Mouse (Mus musculus) gastrocnemius, postnatal 10 days (tissue): Measurements from ENCODE around the gene Ccdc3. TPM values are rescaled to one million over a fixed set of nuclear protein-coding genes. Genes with fewer than 3 reads are reported as not detected.

ENCODE experiments used
- DNase-seq: peaks from one replicate; pipeline ENCODE4 v3.0.0; 2021; ENCODE audit warnings: mixed read lengths
- total RNA-seq, 2 experiments: library from RNA; stranded (reverse); gene quantifications; 2 replicates each; pipeline ENCODE4 v1.2.3; 2021

Gene Ccdc3
- total RNA-seq, 2 experiments from 2014 or later: 6.7 to 8.6 TPM

DNA sequence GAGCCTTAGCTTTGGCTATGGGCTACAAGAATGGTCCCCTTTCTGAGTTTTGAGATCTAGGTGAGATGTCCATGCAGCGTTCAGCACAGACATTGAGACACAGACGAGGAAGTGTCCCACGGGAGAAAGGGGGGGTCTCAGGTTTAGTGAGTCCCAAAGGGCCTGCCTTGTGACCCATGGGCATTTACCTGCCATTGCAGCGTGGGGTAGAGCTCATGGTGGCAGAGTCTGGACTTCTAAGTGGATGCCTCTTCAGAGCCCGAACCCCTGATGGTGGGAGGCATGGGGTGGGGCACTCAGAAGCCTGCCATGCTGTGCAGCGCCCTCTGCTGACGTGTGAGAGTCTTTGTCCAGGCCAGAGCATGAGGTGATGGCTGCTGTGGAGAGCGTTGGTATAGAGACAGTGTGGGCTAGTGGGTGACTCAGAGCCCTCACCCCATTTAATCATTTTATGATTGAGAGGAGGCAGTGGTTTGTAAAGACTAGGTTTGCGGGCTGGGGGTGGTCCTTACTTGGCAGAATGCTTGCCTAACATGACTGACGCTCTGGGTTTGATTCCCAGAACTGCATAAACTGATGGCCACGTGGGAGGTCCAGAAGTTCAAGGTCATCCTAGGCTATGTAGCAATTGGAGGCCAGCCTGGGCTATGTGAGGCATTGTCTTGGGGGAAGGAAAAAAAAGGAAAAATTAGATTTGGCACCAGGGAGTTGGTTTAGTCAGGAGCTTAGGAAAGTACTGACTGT lies 23.6 kb downstream of the Ccdc3 start:
- no peak for DNase-seq

DNA sequence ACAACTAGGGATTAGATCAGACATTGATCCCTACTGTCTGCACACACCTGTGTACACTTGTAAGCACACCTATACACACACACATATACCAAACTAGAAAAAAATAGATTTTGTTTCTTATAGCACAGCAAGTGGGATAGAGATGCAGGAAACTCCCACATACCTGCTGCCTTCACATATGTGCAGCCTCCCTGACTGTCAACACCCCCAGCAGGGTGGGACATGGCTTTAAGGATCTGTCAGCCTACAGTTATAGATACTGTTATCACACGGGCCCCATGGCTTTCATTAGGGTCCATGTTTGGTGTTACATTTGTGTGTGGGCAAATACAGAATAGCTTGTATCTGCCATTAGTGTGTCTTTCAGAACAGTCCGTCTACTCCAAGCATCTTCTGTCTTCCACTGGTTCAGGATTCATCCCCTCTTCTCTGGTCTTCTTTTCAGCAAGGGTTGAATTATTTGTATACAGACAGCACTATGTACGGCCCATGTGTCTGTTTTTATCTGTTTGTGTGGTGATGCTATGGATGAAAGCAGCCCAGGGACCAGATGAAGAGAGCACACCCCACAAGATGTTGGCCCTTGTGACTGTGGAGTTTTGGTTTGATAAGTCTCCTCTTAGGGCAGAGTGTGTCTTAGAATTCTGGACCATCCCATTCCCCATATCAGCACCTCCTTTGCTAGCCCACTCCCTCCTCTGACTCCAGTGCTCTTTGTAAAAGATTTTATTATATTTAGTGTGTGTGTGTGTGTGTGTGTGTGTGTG lies 24.5 kb downstream of the Ccdc3 start:
- no peak for DNase-seq

DNA sequence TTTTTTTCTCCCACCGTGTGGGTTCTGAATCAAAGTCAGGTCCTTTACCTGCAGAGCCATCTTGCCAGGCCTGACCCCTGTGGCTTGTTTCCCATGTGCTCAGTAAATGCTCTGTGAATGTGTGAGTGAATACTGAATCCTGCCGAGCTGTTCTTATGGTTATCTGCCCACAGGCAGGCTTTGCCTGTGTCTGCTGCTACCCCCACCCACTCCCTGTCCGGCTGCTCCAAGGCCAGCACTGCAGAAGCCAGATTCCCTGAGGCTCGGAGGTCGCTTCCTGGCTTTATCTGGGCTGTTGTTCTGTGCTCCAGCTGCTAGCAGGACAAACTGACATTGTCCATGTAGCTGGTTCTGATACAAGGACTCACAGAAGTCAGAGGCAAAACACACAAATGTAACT lies 25.2 kb downstream of the Ccdc3 start:
- DNase-seq: no peak

DNA sequence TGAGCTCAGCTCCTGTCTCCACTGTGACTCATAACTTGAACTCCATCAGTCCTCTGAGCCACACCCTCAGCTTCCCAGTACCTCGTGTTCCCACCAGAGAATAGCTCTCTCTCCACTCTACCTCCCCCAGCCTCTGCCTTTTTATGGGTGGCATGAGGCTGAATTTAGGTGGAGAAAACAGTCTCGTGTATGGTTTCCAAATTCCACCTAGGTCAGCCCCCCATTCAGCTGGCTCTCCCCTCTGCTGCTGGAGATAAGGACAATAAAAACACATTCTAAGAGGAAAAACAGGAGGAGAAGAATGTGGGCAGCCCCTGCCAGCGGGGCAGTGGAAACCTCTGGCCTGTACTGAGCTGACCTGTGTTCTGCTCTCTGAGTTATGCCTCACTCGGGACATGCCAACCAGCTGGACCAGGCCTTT lies 28.4 kb downstream of the Ccdc3 start:
- DNase-seq: no peak

DNA sequence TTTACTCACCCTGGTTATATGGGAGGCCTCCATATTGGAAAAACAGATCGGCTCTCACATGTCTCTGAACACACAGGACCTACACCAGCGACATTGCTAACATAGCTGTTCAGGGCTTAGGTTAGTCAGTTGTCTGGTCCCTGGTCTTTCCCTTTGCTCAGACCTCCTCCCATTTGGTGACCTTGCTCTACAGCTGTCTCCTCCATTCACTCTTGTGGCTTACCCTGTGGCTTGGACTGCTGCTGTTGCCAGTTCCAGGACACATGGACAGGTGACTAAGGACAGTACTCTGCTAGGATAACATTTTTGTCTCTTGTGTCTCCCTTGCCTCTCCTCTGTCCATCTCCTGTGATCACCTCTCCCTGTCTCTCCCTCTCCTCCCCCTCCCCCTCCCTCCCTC lies 29.2 kb downstream of the Ccdc3 start:
- no peak for DNase-seq

DNA sequence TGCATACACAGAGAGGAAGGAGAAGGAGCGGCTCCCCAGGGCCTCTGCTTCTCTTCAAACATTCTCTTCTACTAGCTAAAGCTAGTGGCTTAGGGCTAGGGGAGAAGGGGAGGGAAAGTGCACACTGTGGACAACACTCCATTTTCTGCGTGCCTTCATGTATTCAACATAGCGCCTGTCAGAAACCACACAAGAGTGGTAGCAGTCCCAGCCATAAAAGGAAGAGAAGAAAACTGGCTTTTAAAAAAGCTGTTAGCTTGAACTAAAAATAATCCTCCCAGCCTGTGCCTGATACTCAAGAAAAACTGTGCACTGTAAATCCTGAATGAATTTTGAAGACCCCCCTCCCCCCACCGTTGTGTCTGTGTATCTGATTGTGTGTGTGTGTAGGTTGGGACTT lies 33.2 kb downstream of the Ccdc3 start:
- DNase-seq: no peak

DNA sequence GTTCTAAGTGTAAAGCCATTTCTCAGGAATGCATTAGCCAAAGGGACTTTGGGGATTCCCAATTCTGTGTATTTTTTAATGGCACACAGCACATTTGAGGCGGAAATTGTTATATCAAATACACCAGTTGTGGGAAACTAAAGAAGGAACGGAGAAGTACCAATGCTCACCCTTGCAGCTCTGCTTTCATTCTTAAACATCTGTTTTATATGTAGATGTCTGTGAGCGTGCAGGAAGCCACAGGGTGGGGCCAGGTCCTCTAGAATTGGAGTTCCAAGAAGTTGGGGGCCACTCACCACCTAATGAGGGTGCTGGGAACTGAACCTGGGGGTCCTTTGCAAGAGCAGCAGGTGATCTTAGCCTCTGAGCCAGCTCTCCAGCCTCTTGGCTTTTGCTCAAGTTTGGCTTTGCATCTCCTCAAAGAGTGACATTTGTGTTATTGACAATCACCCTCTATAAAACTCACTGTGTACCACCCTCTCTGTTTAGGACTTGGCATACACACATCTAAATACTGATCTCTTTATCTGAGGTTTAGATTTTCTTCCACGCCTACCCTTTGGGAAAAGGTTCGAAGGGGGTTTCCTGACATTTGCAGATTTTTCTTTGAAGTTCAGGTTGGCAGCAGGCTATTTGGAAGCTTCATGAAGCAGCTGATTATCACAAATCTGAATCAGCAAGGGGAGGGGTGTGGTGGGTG lies 33.9 kb downstream of the Ccdc3 start:
- no peak for DNase-seq

DNA sequence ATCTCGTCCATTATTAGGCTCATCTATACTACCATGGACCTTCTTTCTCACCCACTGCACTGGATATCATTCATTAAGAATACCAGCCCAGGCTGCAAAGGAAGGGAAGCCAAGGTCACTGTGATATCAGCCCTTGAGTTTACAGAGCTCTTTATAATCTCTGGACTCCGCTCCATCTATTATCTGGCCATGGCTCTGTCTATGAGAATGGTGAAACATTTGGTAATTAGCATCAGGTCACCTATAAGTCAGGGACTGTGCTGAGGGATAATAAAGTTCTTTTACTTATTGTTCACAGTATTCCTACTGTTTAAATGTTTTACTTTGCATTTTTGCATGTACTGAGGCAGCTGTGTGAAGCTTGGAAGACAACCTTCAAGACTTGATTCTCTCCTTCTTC lies 35.2 kb downstream of the Ccdc3 start:
- no peak for DNase-seq

DNA sequence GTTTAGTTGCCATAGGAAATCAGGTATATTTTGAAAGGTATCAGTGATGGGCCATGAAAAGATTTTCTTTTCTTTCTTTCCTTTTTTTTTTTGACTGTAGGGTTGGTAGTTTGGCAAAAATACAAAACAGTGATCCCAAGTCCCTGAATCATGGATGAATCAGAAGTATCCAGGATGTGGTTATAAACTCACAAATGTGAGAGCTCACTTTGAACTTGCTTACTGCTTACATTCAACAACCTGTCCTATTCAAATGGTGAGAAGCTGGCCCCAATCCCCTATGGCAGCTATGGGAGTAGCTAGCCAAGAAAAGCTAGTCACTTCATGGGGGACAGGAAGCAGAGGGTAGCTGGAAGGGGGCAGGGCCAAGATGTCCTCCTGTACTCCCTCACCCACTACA lies 37.1 kb downstream of the Ccdc3 start:
- no peak for DNase-seq

DNA sequence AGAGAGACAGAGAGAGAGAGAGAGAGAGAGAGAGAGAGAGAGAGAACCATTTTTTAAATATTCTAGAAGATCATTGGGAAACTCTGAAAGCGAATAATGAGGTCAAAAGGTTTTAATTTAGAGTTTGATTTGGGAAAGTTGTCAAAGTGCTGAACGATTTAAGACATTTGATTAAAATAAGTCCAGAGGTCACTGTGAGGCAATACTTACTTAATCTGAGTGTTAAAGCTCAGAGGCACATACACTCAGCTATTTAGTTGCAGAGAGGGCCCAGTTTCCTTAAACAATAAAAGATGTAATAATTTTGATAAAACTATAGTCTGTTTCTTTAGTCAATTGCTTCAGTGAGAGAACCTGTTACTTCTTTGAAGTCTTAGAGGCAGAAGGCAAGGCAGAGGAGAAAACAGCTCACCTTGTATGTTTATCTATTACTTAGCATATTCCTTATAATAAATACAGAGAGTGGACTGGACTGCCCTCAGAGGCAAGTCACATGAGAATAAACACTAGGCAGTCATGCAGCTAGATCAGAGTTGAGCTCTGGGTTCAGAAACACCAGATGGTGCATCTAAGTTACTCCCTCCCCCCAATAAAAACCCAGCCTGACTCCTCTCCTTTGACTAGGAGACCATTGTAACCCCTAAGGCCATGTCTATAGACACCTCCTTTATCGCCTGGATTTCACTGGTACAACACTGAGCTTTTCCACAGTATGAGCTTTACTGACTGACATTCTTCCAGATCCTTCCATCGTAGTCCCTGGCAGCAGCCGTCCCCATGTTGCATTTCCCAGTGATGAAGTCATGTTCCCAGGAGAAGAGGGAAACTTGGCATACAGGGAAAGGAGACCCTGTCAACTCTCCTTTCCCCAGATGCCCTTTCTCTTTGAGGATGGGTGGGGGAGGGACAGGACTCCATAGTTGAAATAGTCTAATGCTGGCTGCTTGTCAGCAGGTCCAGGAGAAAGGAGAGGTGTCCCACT lies 44.2 kb downstream of the Ccdc3 start:
- no peak for DNase-seq

DNA sequence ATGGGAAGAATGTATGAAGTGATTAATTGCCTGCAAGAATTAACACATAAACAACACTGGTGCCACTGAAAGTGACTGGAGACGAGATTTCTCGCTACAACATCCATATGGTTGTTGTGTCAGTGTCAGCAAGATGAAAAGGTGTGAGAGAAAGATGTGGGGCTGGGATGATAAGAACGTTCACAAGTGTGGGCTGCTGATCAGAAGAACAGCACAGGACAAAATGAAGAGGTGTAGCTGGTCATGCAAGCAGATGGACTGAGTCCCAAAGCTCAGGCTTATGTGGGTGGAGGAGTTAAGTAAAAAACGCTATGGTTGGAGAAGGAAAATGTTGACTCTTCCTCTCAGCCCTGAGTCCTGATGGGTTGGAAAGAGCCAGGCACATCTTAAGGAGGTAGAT lies 46.6 kb downstream of the Ccdc3 start:
- DNase-seq: no peak

DNA sequence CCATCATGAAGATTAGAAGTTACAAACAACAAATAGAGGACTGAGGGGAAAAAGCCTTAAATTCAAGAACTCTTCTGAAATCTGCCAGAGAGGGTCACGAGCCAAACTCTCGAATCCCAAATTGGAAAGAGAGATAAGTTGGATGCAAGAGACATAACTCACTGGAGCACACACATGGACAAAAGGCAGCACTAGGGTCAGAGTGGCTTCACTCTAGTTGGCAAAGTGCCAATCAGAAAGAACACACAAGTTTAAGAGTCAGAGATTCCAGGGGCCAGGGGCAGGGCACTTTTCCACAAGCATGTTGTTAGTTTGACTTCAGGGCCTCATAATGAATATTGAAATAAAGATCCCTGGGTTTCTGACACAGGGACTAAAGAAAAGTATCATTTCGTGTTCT lies 48.1 kb downstream of the Ccdc3 start:
- no peak for DNase-seq

DNA sequence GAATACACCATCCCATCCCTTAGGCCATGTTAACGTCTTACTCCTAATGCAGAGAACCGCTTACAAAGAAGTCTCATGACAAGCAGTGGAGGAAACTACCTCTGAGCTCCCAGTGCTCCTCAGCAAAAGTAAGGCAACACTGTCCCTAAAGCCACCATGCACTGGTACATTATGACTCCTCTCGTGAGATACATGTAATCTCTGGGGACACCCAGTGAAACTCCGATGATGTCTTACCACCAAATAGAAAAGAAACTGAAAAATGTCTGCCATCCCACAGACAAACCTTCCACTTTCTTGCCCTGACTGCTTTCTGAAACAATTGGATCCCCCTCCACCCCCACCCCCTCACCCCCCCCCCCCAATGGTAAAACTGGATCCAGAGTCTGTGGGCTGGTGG lies 54.6 kb downstream of the Ccdc3 start:
- no peak for DNase-seq

DNA sequence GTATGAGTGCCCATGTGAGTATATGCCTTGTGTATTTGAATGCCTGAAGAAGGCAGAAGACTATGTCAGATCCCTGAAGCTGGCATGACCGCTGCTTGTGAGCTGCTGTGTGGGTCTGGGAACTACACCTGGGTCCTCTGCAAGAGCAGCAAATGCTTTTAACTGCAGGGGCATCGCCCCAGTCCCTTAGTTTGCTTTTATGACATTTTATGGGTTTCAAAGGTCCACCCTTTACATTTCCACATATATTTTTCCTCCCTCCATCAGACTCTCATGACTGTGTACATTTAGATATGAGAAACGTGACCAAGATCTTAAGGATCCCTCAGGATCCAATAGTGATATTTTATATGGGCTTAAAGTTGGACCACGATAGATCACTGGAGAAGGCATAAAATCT lies 55.5 kb downstream of the Ccdc3 start:
- no peak for DNase-seq

DNA sequence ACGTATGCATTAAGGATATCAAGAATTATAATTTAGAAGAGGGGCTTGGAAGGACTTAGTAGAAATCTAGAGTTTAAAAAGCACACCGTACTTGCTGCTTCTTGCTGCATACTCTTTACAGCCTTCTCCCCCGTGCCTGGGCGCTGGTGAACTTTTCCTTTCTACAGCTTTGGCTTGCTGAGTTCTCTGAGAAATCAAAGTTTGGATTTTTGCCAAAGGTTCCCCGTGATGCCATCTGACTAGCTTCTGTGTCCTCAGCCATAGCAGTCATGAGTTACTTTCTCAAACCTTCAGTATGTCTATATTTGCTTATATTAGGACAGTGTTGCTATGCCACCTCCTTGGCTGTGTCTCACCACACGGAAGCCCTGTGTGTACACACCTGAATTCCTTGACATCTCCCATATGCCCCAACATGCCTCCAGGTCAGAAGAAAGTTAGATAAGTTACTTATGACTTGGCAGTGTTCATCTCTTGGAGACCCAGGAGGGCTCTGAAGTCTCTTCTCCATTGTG lies 57.2 kb downstream of the Ccdc3 start:
- no peak for DNase-seq

DNA sequence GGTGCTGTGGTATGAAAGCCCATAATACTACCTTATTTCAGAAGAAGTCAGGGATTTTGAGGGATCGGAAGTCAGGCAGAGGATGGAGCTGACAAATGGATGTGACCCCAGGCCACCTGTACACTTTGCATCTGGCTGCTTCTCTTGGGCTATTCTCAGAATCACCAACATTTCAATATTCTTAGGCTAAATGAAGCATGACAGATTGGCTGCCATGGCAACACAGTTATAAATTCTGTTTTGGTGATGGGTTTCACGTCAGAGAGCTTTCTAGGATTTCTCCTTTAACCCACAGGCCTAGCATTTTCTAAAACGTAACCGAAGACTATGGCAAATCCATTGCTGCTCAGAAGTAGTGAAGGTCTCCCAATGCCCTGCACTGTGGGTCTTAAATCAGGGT lies 59.9 kb downstream of the Ccdc3 start:
- no peak for DNase-seq

DNA sequence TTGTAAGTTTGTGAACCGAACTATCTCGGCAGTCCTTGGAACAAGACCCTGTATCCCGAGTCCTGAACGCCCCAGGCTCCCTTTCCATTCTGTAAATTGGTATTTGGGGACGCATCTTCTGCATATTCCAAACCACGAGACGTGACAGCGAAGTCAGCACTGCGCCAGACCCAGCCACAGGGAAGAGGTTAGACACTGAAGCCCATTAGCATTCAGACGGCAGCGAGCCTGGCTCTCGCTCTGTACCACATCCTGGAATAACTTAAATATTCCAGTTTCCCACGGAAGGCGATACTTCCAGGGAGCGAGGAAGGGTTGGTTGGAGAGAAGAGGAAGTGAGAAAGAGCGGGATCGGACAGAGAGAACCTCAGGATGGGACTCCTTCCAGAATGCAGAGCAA lies 61.7 kb downstream of the Ccdc3 start:
- no peak for DNase-seq

DNA sequence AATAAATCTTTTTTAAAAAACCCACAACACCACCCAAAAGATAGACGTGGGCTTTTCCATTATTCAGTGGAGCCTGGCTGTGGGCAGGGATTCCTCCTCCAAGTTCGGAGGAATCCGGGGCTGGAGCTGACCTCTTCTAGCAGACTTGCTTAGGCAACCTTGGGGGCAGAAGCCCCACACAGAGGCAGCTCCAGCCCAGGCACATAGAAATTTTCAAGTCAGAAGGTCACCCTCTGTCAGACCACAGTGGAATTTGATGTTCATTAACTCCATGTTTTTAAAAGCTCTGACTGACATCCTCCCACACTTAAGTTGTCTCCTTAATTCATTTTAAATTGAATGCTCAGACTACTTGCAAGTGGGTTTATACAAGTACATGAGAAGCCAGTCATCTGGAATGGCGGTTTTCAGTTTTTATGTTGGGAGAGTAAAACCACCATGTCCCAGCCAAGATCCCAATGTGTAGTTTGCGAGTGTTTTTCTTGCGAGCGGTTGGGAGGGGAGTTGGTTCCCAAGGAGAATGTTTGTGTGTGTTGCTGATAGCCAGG lies 63.3 kb downstream of the Ccdc3 start:
- DNase-seq: no peak

DNA sequence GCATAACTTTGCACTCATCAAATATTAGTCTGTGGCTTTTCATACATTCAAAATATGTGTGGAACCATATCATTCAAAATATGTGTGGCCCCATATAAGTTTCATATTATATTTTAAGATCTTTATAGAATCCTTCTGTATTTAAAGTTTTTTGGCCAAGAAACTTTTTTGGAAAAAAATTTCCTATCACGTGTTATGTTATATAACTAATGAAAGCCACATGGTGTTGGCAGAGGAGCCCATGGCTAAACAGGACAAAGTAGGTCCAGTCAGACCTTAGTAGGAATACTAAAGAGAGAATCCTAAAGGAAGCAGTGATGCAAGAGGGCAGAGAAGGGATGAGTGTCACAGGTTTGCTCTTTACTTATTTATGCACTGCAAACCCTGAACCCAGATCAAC lies 65.6 kb downstream of the Ccdc3 start:
- no peak for DNase-seq

DNA sequence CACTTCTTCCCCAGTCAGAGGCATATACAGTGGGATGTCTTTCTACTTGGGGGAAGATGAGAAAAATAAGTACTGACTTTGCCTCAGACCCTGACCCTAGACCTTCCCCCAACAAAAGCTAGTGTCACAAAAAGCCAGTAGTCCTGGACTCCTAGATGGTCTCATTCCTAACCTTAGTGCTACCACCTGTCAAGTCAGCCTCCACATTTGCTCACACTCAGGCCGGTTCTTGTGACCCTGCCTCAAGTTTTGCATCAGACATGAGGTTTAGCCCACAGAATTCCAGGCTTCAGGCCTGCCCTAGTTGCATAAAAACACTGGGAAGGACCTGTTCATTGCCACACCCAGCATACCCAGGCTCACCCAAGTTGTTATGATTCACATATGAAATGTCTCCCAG lies 67.4 kb downstream of the Ccdc3 start:
- no peak for DNase-seq

DNA sequence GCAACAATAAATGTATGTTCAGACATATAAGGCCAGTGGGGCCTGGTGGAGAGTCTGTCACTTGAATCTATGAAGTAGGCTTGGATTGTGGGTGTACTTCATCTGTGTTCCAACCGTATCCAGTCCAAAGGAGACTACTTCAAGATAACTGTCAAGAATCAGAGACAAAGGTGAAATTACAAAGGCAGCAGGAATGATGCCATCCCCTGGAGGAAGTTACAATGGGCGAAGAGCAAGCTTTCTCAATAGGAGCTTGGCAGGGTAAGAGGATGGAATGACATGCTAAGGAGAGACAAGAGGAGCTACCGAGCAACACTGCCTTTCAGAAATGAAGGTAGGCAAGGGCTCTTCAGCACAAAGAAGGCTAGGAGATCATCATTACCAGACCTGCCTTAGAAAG lies 69.1 kb downstream of the Ccdc3 start:
- DNase-seq: no peak

DNA sequence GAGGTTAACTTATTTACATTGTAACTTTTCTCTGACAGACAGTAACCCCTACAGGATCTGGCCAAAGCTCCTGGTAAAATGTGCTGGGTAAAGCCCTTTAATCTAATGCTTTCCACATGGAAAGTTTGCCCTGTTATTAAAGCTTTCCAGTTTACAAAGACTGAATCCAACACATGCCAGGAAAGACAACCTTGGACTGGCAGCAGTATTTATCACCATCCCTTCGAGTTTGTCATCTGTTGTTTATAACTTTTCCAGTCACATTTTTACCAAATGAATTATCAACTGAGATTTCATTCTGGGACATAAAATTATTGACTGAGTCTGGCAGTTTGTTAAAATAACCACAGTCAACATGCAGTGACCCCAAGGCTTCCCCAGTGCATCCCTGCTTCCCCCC lies 77.0 kb downstream of the Ccdc3 start:
- no peak for DNase-seq
